Comparison of ENCODE assay signal across 13 mouse cellular contexts in the genomic region with DNA sequence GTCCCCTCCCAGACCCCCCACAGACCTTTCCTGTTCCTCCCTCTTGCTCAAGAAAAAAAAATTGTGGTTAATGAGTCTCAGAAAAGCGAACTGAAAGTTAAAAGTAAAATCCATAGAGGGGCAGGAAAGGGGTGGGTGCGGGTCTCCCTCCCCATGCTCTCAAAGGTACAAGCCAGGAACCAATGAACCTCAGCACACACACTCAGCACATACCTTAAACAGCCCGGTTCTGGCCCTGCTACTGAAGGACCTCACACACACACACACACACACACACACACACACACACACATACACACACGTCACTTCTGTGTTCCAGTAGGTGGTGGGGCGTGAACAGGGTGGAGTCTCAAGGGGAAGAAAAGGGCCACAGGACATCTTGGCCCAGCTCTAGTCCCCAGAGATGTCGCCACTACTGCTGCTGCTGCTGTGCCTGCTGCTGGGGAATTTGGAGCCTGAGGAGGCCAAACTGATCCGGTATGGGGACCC. TPM values are rescaled to one million over a fixed set of nuclear protein-coding genes. Genes with fewer than 3 reads are reported as not detected.
A peak's percentile ranks its signal among the peaks of the same experiment; 100 is the strongest.
DNase-seq lines count a peak whose midpoint lies in the region; ATAC-seq and TF ChIP-seq lines count a peak whose summit lies in the region.
"Had no signal": no experiment of that assay in that cellular context is flagged by ENCODE, and none has a peak within 500 bp of the region (broad histone marks: within the 10 kb centered on the region; RNA-seq: fewer than 3 reads in every experiment).

A gene (plus strand): TSS at position 168 of the 489 bp plus-strand sequence.

- H3K9ac ChIP-seq in hindbrain, embryonic 11.5 days (ENCODE audit: low read depth, low read length), result no peak within 1 kb of the TSS
- H3K9ac ChIP-seq: forebrain, embryonic 12.5 days had no signal

- 0 out of 2 replicates have a peak within 1 kb of the TSS, but pooled peaks have one; percentile 12 for H3K27ac ChIP-seq in hindbrain, embryonic 10.5 days
- H3K27ac ChIP-seq in hindbrain, embryonic 11.5 days (ENCODE audit: low read depth, low read length), result no peak within 1 kb of the TSS
- H3K27ac ChIP-seq in kidney, adult 2 months (ENCODE audit: insufficient read depth, low read depth, low read length), result peak within 1 kb of the TSS; percentile 26
- H3K27ac ChIP-seq: forebrain, embryonic 12.5 days had no signal

- H3K27me3 ChIP-seq in hindbrain, embryonic 10.5 days (ENCODE audit: insufficient read depth, poor library complexity, severe bottlenecking), result no peaks in the 10 kb centered on the region
- H3K27me3 ChIP-seq in hindbrain, embryonic 11.5 days (ENCODE audit: control insufficient read depth, insufficient read depth, low read length), result no peaks in the 10 kb centered on the region
- H3K27me3 ChIP-seq in kidney, adult 2 months (replicated peaks; ENCODE audit: control insufficient read depth, insufficient read depth, low read length), result no peaks in the 10 kb centered on the region

- H3K4me3 ChIP-seq in hindbrain, embryonic 10.5 days, result no peak within 1 kb of the TSS
- H3K4me3 ChIP-seq in hindbrain, embryonic 11.5 days (ENCODE audit: low read depth, low read length), result no peak within 1 kb of the TSS
- H3K4me3 ChIP-seq in kidney, adult 2 months (ENCODE audit: insufficient read depth, low read depth, low read length), result peak within 1 kb of the TSS; percentile 41
- H3K4me3 ChIP-seq: forebrain, embryonic 12.5 days had no signal

- no peak for ATAC-seq in hindbrain, embryonic 11.5 days (ENCODE audit: low FRiP score)
- ATAC-seq in inflammation-experienced regulatory T-cells, adult 6 months, result no peak
- ATAC-seq: midbrain, embryonic 16.5 days had no signal

- WGBS in hindbrain, embryonic 10.5 days, result 33% methylated on average over 7 of the region's 7 CpGs
- WGBS in hindbrain, embryonic 11.5 days, result 41% methylated on average over 7 of the region's 7 CpGs
- WGBS in kidney, adult 2 months, result 22% methylated on average over 7 of the region's 7 CpGs

- no peak for TF ChIP-seq CTCF in kidney, adult 2 months (conservative IDR thresholded peaks at IDR 0.05; ENCODE audit: insufficient read depth, insufficient read length, low read depth, low read length)

- DNase-seq in hindbrain, embryonic 10.5 days (ENCODE audit: low spot score), result no peak
- DNase-seq in hindbrain, embryonic 11.5 days (ENCODE audit: low spot score), result no peak
- peak; percentile 80 for DNase-seq in kidney, adult 2 months
- peak; percentile 76 for DNase-seq in lung, postnatal 10 days
- peak; percentile 46 to 79 for DNase-seq in spleen, postnatal 10 days (ENCODE audit: low spot score in 2 of 2)
- DNase-seq in right cerebral cortex, postnatal 10 days (ENCODE audit: low spot score in 2 of 2), result no peak
- no peak for DNase-seq in left cerebral cortex, postnatal 10 days (ENCODE audit: extremely low spot score in 1 of 2, low spot score in 2 of 2)
- DNase-seq: adrenal gland, adult 8-10 months; cerebellum, postnatal 25 days; right cerebral cortex, adult 18-20 months had no signal

- TF ChIP-seq POLR2A in kidney, adult 2 months (IDR thresholded peaks at IDR 0.05; ENCODE audit: low read depth, low read length), result peak; percentile 73

- H3K4me2 ChIP-seq in hindbrain, embryonic 11.5 days (replicated peaks; ENCODE audit: low read depth, low read length), result no peak within 1 kb of the TSS
- H3K4me2 ChIP-seq: forebrain, embryonic 12.5 days had no signal

- H3K9me3 ChIP-seq in hindbrain, embryonic 10.5 days, result no peaks in the 10 kb centered on the region
- no peaks in the 10 kb centered on the region for H3K9me3 ChIP-seq in hindbrain, embryonic 11.5 days (ENCODE audit: control insufficient read depth, low read length)
- H3K9me3 ChIP-seq: forebrain, embryonic 12.5 days had no signal

- intact Hi-C loops in left cerebral cortex, postnatal 10 days (cut with DNase I), result no loop called here

- peaks cover 15% of the 10 kb centered on the region for H3K4me1 ChIP-seq in hindbrain, embryonic 10.5 days (replicated peaks)
- no peaks in the 10 kb centered on the region; the same call in 1 of the 2 replicates for H3K4me1 ChIP-seq in hindbrain, embryonic 11.5 days (replicated peaks; ENCODE audit: control insufficient read depth, insufficient read depth, low read length)
- peaks cover 1% of the 10 kb centered on the region for H3K4me1 ChIP-seq in kidney, adult 2 months (ENCODE audit: control insufficient read depth, insufficient read depth, low read length)

- no peaks in the 10 kb centered on the region for H3K36me3 ChIP-seq in hindbrain, embryonic 10.5 days
- no peaks in the 10 kb centered on the region for H3K36me3 ChIP-seq in hindbrain, embryonic 11.5 days (ENCODE audit: control insufficient read depth, insufficient read depth, low read length)
- H3K36me3 ChIP-seq in kidney, adult 2 months (ENCODE audit: control insufficient read depth, insufficient read depth, low read length), result no peaks in the 10 kb centered on the region
- H3K36me3 ChIP-seq: forebrain, embryonic 12.5 days had no signal

RNA-seq across cellular contexts. Expression of the gene that starts here (rescaled TPM):
- polyA plus RNA-seq in hindbrain, embryonic 10.5 days (2016; fragmentation: Nextera tagmentation; extraction: Ambion mirVana), result 0.38 and 0.86 TPM in 2 replicates
- 0.28 and 0.66 TPM in 2 replicates for polyA plus RNA-seq in hindbrain, embryonic 11.5 days (2014; fragmentation: Nextera tagmentation; extraction: Ambion mirVana)
- 4,402 and 6,941 TPM in 2 replicates for polyA plus RNA-seq in kidney, adult 2 months (2012; rRNA removed)
- polyA plus RNA-seq in inflammation-experienced regulatory T-cells, adult 6 months (2017; shearing (Covaris generic)), result 1 to 10 TPM; 1.3 to 7.7 (median 3.2) TPM
- under 1 TPM in 1 of 2 experiments, not detected in 1; 0.32 TPM for total RNA-seq in left cerebral cortex, postnatal 10 days (2021)

Comparison
In these comparisons a context has a peak if more than half of its experiments do, and no peak if none do; other contexts are left out.
1. RNA of the gene that starts here (polyA plus RNA-seq): 4,402 to 6,941 TPM in kidney, adult 2 months; 1.3 to 7.7 TPM in inflammation-experienced regulatory T-cells, adult 6 months, 0.38 to 0.86 TPM in hindbrain, embryonic 10.5 days and 0.28 to 0.66 TPM in hindbrain, embryonic 11.5 days; every median in the first group is over 100 times any median in the second.
2. DNase-seq: peak in kidney, adult 2 months (single experiment), lung, postnatal 10 days (single experiment) and spleen, postnatal 10 days (2 of 2); none in hindbrain, embryonic 10.5 days (single experiment), hindbrain, embryonic 11.5 days (single experiment), right cerebral cortex, postnatal 10 days (0 of 2) and left cerebral cortex, postnatal 10 days (0 of 2).